Mouse (Mus musculus) kidney, postnatal 0 days (tissue): ENCODE data around the gene Pnp. TPM values are rescaled to one million over a fixed set of nuclear protein-coding genes. Genes with fewer than 3 reads are reported as not detected.
"Not testable (repeated sequence)": the region's sequence is repeated elsewhere in the genome, so short reads cannot be mapped to it uniquely, and the experiment has no call there.

Experiments
- ATAC-seq: fragments of 200-750 bp; cut with Nextera tagmentation; replicated peaks from 2 replicates; pipeline ENCODE4 v1.8.0; 2017; ENCODE audit warnings: low read depth, moderate number of reproducible peaks, moderate TSS enrichment, moderate library complexity; ENCODE audit not compliant: low FRiP score
- DNase-seq: peaks from one replicate; pipeline ENCODE4 v3.0.0-alpha.2; 2016; ENCODE audit warnings: low spot score
- H3K27ac ChIP-seq: fragments of 300-500 bp; sonication (generic); 2 replicates; pipeline ENCODE4 v1.5.1; 2014; ENCODE audit warnings: mild to moderate bottlenecking
- H3K27me3 ChIP-seq: fragments of 300-500 bp; sonication (generic); 2 replicates; pipeline ENCODE4 v1.6.1; 2014; ENCODE audit warnings: low read length, mixed read lengths; ENCODE audit not compliant: insufficient read depth
- H3K36me3 ChIP-seq: fragments of 300-500 bp; sonication (generic); 2 replicates; pipeline ENCODE4 v1.6.1; 2014; ENCODE audit warnings: low read length, mixed read lengths; ENCODE audit not compliant: insufficient read depth
- H3K4me1 ChIP-seq: fragments of 300-500 bp; sonication (generic); replicated peaks from 2 replicates; pipeline ENCODE4 v1.6.1; 2014; ENCODE audit warnings: antibody characterized with exemption, low read length, mixed read lengths; ENCODE audit not compliant: insufficient read depth
- H3K4me2 ChIP-seq: fragments of 300-500 bp; sonication (generic); 2 replicates; pipeline ENCODE4 v1.6.1; 2014; ENCODE audit warnings: mild to moderate bottlenecking, low read length, moderate library complexity, mixed read lengths
- H3K4me3 ChIP-seq: fragments of 300-500 bp; sonication (generic); replicated peaks from 2 replicates; pipeline ENCODE4 v1.5.1; 2014; ENCODE audit warnings: low read depth, low read length
- H3K9ac ChIP-seq: fragments of 300-500 bp; sonication (generic); 2 replicates; pipeline ENCODE4 v1.6.1; 2014; ENCODE audit warnings: low read depth, low read length
- H3K9me3 ChIP-seq: fragments of 300-500 bp; sonication (generic); replicated peaks from 2 replicates; pipeline ENCODE4 v1.6.1; 2016; ENCODE audit warnings: low read length, inconsistent platforms, mixed read lengths
- CTCF ChIP-seq: IDR thresholded peaks from 2 replicates; pipeline ENCODE4 v1.5.1; 2016; ENCODE audit warnings: antibody characterized with exemption, low read depth, mild to moderate bottlenecking, moderate library complexity
- WGBS: fragments of 180-500 bp; shearing (Covaris S2); extraction: QIAGEN DNeasy Blood & Tissue Kit; methylation state at CpG from one replicate; pipeline ENCODE4 v1.1.7; 2014; 5-methylcytosine and 5-hydroxymethylcytosine counted together
- polyA plus RNA-seq: library from polyadenylated mRNA; unstranded; fragments of >200 nt; fragmentation: Nextera tagmentation; extraction: Ambion mirVana; gene quantifications from 2 replicates; pipeline ENCODE4 v1.2.1, GENCODE M21; 2015

Gene Pnp
- polyA plus RNA-seq, 1 experiment from 2014 or later, result 78.5 TPM

- no peak for DNase-seq
- Histone ChIP-seq H3K9me3 (no peaks in the 10 kb centered on the region), H3K4me2 (no peak overlapping the region), H3K4me3 (no peak overlapping the region), H3K4me1 (no peaks in the 10 kb centered on the region), H3K36me3 (0 out of 2 replicates have a peak, but pooled peaks cover 17% of the 10 kb centered on the region), H3K9ac (no peak overlapping the region), H3K27ac (no peak overlapping the region), H3K27me3 (no peaks in the 10 kb centered on the region)
- no peak for TF ChIP-seq CTCF
- 85% methylated on average over 4 of the region's 4 CpGs for WGBS
- ATAC-seq, result no peak
These were observed 22.8 kb upstream of the Pnp start for GRCm38 (mm10) chr14:50908126-50908525.

DNA sequence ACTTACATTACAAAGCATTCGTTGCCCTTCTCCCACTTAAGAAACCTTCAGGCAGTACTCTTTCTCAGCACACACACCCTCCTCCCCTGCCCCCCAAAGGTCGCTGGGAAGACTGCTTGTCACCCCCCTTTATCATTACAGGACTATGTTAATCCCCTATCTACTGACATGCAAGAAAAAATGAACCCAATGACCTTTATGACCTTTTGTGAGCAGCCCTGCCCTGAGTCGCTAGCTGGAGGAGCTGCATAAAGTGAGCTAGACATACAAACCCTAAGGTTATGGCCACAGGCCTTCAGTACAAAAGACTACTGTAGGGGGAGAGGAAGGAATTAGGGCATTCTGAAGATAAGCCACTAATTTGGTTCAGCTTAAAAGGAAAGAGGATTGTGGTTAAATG, 19.5 kb upstream of the Pnp start:
- Histone ChIP-seq H3K9me3 (no peaks in the 10 kb centered on the region), H3K36me3 (peaks cover 38% of the 10 kb centered on the region; the same call in 1 of the 2 replicates), H3K4me3 (no peak overlapping the region), H3K27ac (no peak overlapping the region), H3K9ac (no peak overlapping the region), H3K4me1 (no peaks in the 10 kb centered on the region), H3K4me2 (no peak overlapping the region), H3K27me3 (no peaks in the 10 kb centered on the region)
- no peak for TF ChIP-seq CTCF
- no peak for DNase-seq
- no peak for ATAC-seq
- WGBS, result 66% methylated on average over 3 of the region's 3 CpGs

GRCm38 (mm10) chr14:50923437-50923836, 7.4 kb upstream of the Pnp start:
- not testable (repeated sequence) for H3K27ac ChIP-seq, H3K4me1 ChIP-seq, H3K27me3 ChIP-seq, H3K9me3 ChIP-seq, DNase-seq, ATAC-seq
- WGBS, result 85% methylated on average over 1 of the region's 1 CpGs
- H3K4me3 ChIP-seq, result peak overlapping the region; percentile 60
- peak overlapping the region; percentile 85 for H3K4me2 ChIP-seq
- peak overlapping the region; percentile 74; the same call in 1 of the 2 replicates for H3K9ac ChIP-seq
- H3K36me3 ChIP-seq, result peaks cover 24% of the 10 kb centered on the region

GRCm38 (mm10) chr14:50924281-50925064, 6.4 kb upstream of the Pnp start, which contains the start of the genes Osgep and Apex1:
Gene Osgep (minus strand): TSS chr14:50924893.
Gene Apex1 (plus strand): TSS chr14:50924968.
- Histone ChIP-seq H3K4me2 (peak within 1 kb of the TSS; percentile 85), H3K4me1 (0 out of 2 replicates have a peak, but pooled peaks cover 5% of the 10 kb centered on the region), H3K4me3 (peak within 1 kb of the TSS; percentile 60), H3K9me3 (no peaks in the 10 kb centered on the region), H3K9ac (peak within 1 kb of the TSS; percentile 74), H3K27me3 (no peaks in the 10 kb centered on the region), H3K36me3 (peaks cover 23% of the 10 kb centered on the region), H3K27ac (peak within 1 kb of the TSS; percentile 95)
- under 1% methylated on average over 57 of the region's 57 CpGs for WGBS
- peak; percentile 97 for ATAC-seq
- peak; percentile 98 for DNase-seq
- no peak for TF ChIP-seq CTCF

DNA sequence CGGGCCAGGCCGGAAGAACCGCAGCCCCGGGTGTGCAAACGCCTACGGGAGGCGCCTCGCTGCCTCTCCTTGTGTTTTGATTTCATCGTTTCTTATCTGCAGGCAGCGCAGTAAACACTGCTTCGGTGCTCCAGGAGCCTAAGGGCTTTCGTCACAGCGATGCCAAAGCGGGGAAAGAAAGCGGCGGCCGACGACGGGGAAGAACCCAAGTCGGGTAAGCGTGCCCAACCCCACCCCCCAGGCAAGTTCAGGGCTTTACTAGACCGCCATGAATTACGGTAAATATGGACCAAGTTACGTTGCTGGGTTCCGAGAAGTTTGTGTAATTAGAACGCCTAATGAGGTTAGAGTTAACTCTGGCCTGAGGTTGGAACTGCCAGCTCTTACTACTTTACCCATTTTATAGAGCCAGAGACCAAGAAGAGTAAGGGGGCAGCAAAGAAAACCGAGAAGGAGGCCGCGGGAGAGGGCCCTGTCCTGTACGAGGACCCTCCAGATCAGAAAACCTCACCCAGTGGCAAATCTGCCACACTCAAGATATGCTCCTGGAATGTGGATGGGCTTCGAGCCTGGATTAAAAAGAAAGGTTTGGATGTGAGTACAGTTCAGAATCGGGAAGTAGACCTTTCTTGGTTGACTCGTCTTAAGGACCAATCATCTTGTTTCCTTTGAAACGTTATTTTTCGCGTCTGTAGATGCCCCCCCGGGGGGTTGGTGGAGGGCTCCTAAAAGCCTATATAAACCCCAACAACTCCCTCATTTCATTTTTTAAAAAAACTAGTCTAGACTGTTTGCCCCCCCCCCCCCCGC, 5.6 kb upstream of the Pnp start:
- ATAC-seq (peak; percentile 14), DNase-seq (no peak)

GRCm38 (mm10) chr14:50927366-50927765, 3.5 kb upstream of the Pnp start:
- no peak for DNase-seq
- no peak overlapping the region for H3K4me3 ChIP-seq
- peaks cover 23% of the 10 kb centered on the region for H3K36me3 ChIP-seq
- H3K27me3 ChIP-seq, result no peaks in the 10 kb centered on the region
- WGBS, result 77% methylated on average over 3 of the region's 3 CpGs
- no peaks in the 10 kb centered on the region for H3K9me3 ChIP-seq
- H3K27ac ChIP-seq, result no peak overlapping the region
- H3K9ac ChIP-seq, result no peak overlapping the region
- no peak overlapping the region for H3K4me2 ChIP-seq
- ATAC-seq, result no peak
- H3K4me1 ChIP-seq, result 0 out of 2 replicates have a peak, but pooled peaks cover 5% of the 10 kb centered on the region
- no peak for TF ChIP-seq CTCF

More for the DNA sequence above, 5.6 kb upstream of the Pnp start:
- Histone ChIP-seq H3K4me1 (0 out of 2 replicates have a peak, but pooled peaks cover 5% of the 10 kb centered on the region), H3K27ac (peak overlapping the region; percentile 95), H3K27me3 (no peaks in the 10 kb centered on the region), H3K9ac (peak overlapping the region; percentile 71), H3K4me2 (peak overlapping the region; percentile 85), H3K36me3 (peaks cover 23% of the 10 kb centered on the region), H3K4me3 (peak overlapping the region; percentile 60), H3K9me3 (no peaks in the 10 kb centered on the region)
- 1% methylated on average over 38 of the region's 38 CpGs for WGBS
- no peak for TF ChIP-seq CTCF
